Mouse (Mus musculus): Measurements from ENCODE around the gene Aqp9. TPM values are rescaled to one million over a fixed set of nuclear protein-coding genes. Genes with fewer than 3 reads are reported as not detected.

The Aqp9 gene
- total and polyA plus RNA-seq, 3 experiments, result 64.8 to 76.1 TPM; not detected in 1

DNA sequence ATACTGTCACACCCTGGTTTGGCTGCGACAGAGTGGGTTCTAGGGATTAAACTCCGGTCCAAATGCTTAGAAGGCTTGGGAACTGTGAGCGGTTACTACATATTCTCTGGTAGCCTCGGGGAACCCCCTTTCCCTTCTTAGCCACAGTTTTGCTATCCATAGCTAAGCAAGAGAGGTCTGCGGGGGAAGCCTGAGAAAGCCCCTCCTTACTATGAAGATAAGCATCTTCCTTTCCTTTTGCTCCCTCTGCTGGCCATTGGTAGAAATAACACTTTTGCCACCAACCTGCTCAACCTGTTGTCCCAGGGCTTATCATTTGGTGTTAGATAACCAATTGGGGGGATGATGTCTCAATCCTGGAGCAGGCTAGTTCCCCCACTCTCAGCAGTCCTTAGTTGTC, 76.4 kb downstream of the Aqp9 start (continued):
- TF ChIP-seq MXI1 (IDR thresholded peaks at IDR 0.05; ENCODE audit: low read depth, low read length) (no peak), POLR2AphosphoS2 (IDR thresholded peaks at IDR 0.05; ENCODE audit: low read length) (no peak), MYB (IDR thresholded peaks at IDR 0.05; ENCODE audit: low read depth, low read length) (no peak), RAD21 (IDR thresholded peaks at IDR 0.05; ENCODE audit: low read depth, low read length) (peak; percentile 68), ZMIZ1 (IDR thresholded peaks at IDR 0.05; ENCODE audit: low read depth, low read length) (no peak), USF1 (IDR thresholded peaks at IDR 0.05; ENCODE audit: low read depth, low read length) (no peak), ZKSCAN1 (IDR thresholded peaks at IDR 0.05; ENCODE audit: low read depth, low read length) (no peak), CTCF (IDR thresholded peaks at IDR 0.05 in 2 of 3, conservative IDR thresholded peaks at IDR 0.05 in 1 of 3; ENCODE audit: control insufficient read depth in 1 of 3, insufficient read depth in 1 of 3, low read depth in 2 of 3, low read length in 3 of 3, poor library complexity in 1 of 3, severe bottlenecking in 1 of 3) (peak; percentile 21 to 77 (median 65); a peak in 5 of 6 replicates), GATA1 (IDR thresholded peaks at IDR 0.05; ENCODE audit: low read depth, low read length) (peak; percentile 93), NRF1 (IDR thresholded peaks at IDR 0.05; ENCODE audit: insufficient read depth, low read depth, low read length, poor library complexity, severe bottlenecking) (no peak)

DNA sequence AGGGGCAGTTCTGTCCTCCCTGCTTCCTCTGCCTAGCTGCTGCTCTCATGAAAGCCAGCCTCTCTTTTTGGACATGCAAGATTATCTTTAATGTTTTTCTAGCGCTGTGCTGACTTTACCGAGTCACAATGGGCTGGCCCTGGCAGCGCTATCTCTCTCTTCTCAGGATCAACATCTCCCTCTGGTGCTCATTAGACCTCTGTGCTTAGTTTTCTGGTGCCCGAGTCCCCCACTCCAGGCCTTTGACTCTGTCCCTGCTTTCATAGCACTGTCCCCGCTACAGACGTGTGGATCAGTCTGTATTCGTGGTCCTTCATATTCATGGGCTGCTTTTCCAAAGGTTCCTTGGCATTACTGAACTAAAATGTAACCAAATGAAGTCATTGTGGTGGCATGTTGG, 89.3 kb downstream of the Aqp9 start:
- Histone ChIP-seq H3K36me3 (ENCODE audit: control insufficient read depth in 1 of 2, insufficient read depth in 2 of 2, low read length in 2 of 2) (no peaks in the 10 kb centered on the region), H3K9me3 (replicated peaks; ENCODE audit: insufficient read depth, low read length) (no peaks in the 10 kb centered on the region), H3K27me3 (ENCODE audit: control insufficient read depth in 1 of 2, insufficient read depth in 2 of 2, low read length in 2 of 2) (no peaks in the 10 kb centered on the region; a peak in 1 of 4 replicates), H3K79me2 (ENCODE audit: control insufficient read depth, insufficient read depth, low read length, poor library complexity) (no peaks in the 10 kb centered on the region), H3K9ac (ENCODE audit: control insufficient read depth, low read depth, low read length, poor library complexity, severe bottlenecking) (no peak overlapping the region), H3K4me1 (ENCODE audit: control insufficient read depth in 1 of 2, insufficient read depth in 2 of 2, low read length in 2 of 2) (no peaks in the 10 kb centered on the region), H3K4me3 (ENCODE audit: control insufficient read depth in 1 of 2, insufficient read depth in 1 of 2, low read depth in 2 of 2, low read length in 2 of 2) (no peak overlapping the region), H3K27ac (ENCODE audit: control insufficient read depth, low read depth, low read length) (no peak overlapping the region)
- no peak for DNase-seq (ENCODE audit: low read depth, low spot score)
- no peak for TF ChIP-seq MEF2A (IDR thresholded peaks at IDR 0.05; ENCODE audit: extremely low read depth, insufficient replicate concordance, low read depth, low read length, poor library complexity, severe bottlenecking)
- TF ChIP-seq TAL1 (IDR thresholded peaks at IDR 0.05; ENCODE audit: low read length), result no peak
- TF ChIP-seq CHD2 (IDR thresholded peaks at IDR 0.05; ENCODE audit: low read length), result no peak
- TF ChIP-seq POLR2AphosphoS2 (IDR thresholded peaks at IDR 0.05; ENCODE audit: low read length), result no peak
- TF ChIP-seq NELFE (IDR thresholded peaks at IDR 0.05; ENCODE audit: low read depth, low read length), result no peak
- TF ChIP-seq TCF12 (IDR thresholded peaks at IDR 0.05; ENCODE audit: low read depth, low read length), result no peak
- no peak for TF ChIP-seq MAZ (IDR thresholded peaks at IDR 0.05; ENCODE audit: low read depth, low read length)
- no peak for TF ChIP-seq ZKSCAN1 (IDR thresholded peaks at IDR 0.05; ENCODE audit: low read depth, low read length)
- no peak for TF ChIP-seq MAX (IDR thresholded peaks at IDR 0.05; ENCODE audit: low read length)
- no peak for TF ChIP-seq SMC3 (IDR thresholded peaks at IDR 0.05; ENCODE audit: low read depth, low read length)
- TF ChIP-seq ETS1 (IDR thresholded peaks at IDR 0.05; ENCODE audit: low read depth, low read length), result no peak
- TF ChIP-seq BHLHE40 (IDR thresholded peaks at IDR 0.05; ENCODE audit: borderline replicate concordance, low read depth, low read length), result no peak
- TF ChIP-seq POLR2AphosphoS5 (IDR thresholded peaks at IDR 0.05; ENCODE audit: borderline replicate concordance, low read depth, low read length), result no peak

Data from MEL (cell line).